Mouse (Mus musculus): Measurements from ENCODE around the gene Hyal3. TPM values are rescaled to one million over a fixed set of nuclear protein-coding genes. Genes with fewer than 3 reads are reported as not detected.

The Hyal3 gene
- total RNA-seq (2014; rRNA removed): 3.3 and 4.9 TPM in 2 replicates
- 1.7 and 1.9 TPM in 2 replicates for polyA plus RNA-seq (2015; fragmentation: Nextera tagmentation; extraction: Ambion mirVana)

GRCm38 (mm10) chr9:107580501-107581317 is at the start of gene Hyal3:
Gene Hyal3, plus strand, starts transcription at chr9:107580818.
- peaks cover 8% of the 10 kb centered on the region; the same call in 1 of the 2 replicates for H3K36me3 ChIP-seq (ENCODE audit: insufficient read depth, low read length)
- DNase-seq (ENCODE audit: low spot score) (peak; percentile 94), ATAC-seq (peak; percentile 84)
- peak within 1 kb of the TSS; percentile 99 for H3K4me2 ChIP-seq (ENCODE audit: low read depth, low read length)
- WGBS: 1% methylated on average over 32 of the region's 32 CpGs
- H3K9ac ChIP-seq (replicated peaks; ENCODE audit: low read length): peak within 1 kb of the TSS; percentile 66
- no peaks in the 10 kb centered on the region for H3K27me3 ChIP-seq (ENCODE audit: insufficient read depth, low read length)
- TF ChIP-seq CTCF (IDR thresholded peaks at IDR 0.05; ENCODE audit: low read depth): no peak
- peak within 1 kb of the TSS; percentile 56 for H3K4me3 ChIP-seq (ENCODE audit: low read length)
- peak within 1 kb of the TSS; percentile 88 for H3K27ac ChIP-seq
- H3K4me1 ChIP-seq (ENCODE audit: insufficient read depth, low read length): peaks cover 9% of the 10 kb centered on the region; the same call in 1 of the 2 replicates
- no peaks in the 10 kb centered on the region for H3K9me3 ChIP-seq (ENCODE audit: low read length)

- Histone ChIP-seq H3K27ac (peak within 1 kb of the TSS; percentile 90), H3K9ac (replicated peaks; ENCODE audit: low read length) (peak within 1 kb of the TSS; percentile 86), H3K36me3 (ENCODE audit: insufficient read depth, low read length) (peaks cover 13% of the 10 kb centered on the region; the same call in 1 of the 2 replicates), H3K27me3 (ENCODE audit: insufficient read depth, low read length) (no peaks in the 10 kb centered on the region), H3K4me2 (ENCODE audit: low read depth, low read length) (peak within 1 kb of the TSS; percentile 98), H3K9me3 (ENCODE audit: low read length) (no peaks in the 10 kb centered on the region), H3K4me3 (ENCODE audit: low read length) (peak within 1 kb of the TSS; percentile 90), H3K4me1 (ENCODE audit: insufficient read depth, low read length) (peaks cover 26% of the 10 kb centered on the region)
- under 1% methylated on average over 46 of the region's 48 CpGs for WGBS
- peak; percentile 99 for ATAC-seq
- DNase-seq (ENCODE audit: low spot score): peak; percentile 99
- TF ChIP-seq CTCF (IDR thresholded peaks at IDR 0.05; ENCODE audit: low read depth): no peak
These were observed 46.7 kb upstream of the Hyal3 start, which contains the start of gene Tmem115 for GRCm38 (mm10) chr9:107533791-107534407. Gene Tmem115, plus strand, starts transcription at chr9:107533945.

GRCm38 (mm10) chr9:107534408-107535202 is 46.0 kb upstream of the Hyal3 start:
- H3K27me3 ChIP-seq (ENCODE audit: insufficient read depth, low read length): no peaks in the 10 kb centered on the region
- peak overlapping the region; percentile 98 for H3K4me2 ChIP-seq (ENCODE audit: low read depth, low read length)
- TF ChIP-seq CTCF (IDR thresholded peaks at IDR 0.05; ENCODE audit: low read depth): no peak
- WGBS: under 1% methylated on average over 40 of the region's 40 CpGs
- H3K36me3 ChIP-seq (ENCODE audit: insufficient read depth, low read length): peaks cover 18% of the 10 kb centered on the region; the same call in 1 of the 2 replicates
- peak; percentile 59 for DNase-seq (ENCODE audit: low spot score)
- H3K9ac ChIP-seq (replicated peaks; ENCODE audit: low read length): peak overlapping the region; percentile 86
- peak overlapping the region; percentile 90 for H3K27ac ChIP-seq
- peak overlapping the region; percentile 90 for H3K4me3 ChIP-seq (ENCODE audit: low read length)
- no peaks in the 10 kb centered on the region for H3K9me3 ChIP-seq (ENCODE audit: low read length)
- H3K4me1 ChIP-seq (ENCODE audit: insufficient read depth, low read length): peaks cover 26% of the 10 kb centered on the region
- ATAC-seq: no peak

GRCm38 (mm10) chr9:107538231-107538630 is 42.4 kb upstream of the Hyal3 start:
- Histone ChIP-seq H3K9me3 (ENCODE audit: low read length) (no peaks in the 10 kb centered on the region), H3K36me3 (ENCODE audit: insufficient read depth, low read length) (peaks cover 18% of the 10 kb centered on the region; the same call in 1 of the 2 replicates), H3K4me1 (ENCODE audit: insufficient read depth, low read length) (peaks cover 39% of the 10 kb centered on the region), H3K27ac (no peak overlapping the region), H3K4me3 (ENCODE audit: low read length) (no peak overlapping the region), H3K27me3 (ENCODE audit: insufficient read depth, low read length) (no peaks in the 10 kb centered on the region), H3K4me2 (ENCODE audit: low read depth, low read length) (no peak overlapping the region), H3K9ac (replicated peaks; ENCODE audit: low read length) (no peak overlapping the region)
- no peak for TF ChIP-seq CTCF (IDR thresholded peaks at IDR 0.05; ENCODE audit: low read depth)
- DNase-seq (ENCODE audit: low spot score) (no peak), ATAC-seq (no peak)
- WGBS: 78% methylated on average over 7 of the region's 7 CpGs

GRCm38 (mm10) chr9:107538711-107539110 is 41.9 kb upstream of the Hyal3 start:
- H3K27ac ChIP-seq: no peak overlapping the region
- H3K4me2 ChIP-seq (ENCODE audit: low read depth, low read length): no peak overlapping the region
- H3K4me3 ChIP-seq (ENCODE audit: low read length): no peak overlapping the region
- no peak overlapping the region for H3K9ac ChIP-seq (replicated peaks; ENCODE audit: low read length)
- no peaks in the 10 kb centered on the region for H3K27me3 ChIP-seq (ENCODE audit: insufficient read depth, low read length)
- WGBS: 91% methylated on average over 3 of the region's 3 CpGs
- no peak for DNase-seq (ENCODE audit: low spot score)
- H3K9me3 ChIP-seq (ENCODE audit: low read length): no peaks in the 10 kb centered on the region
- peaks cover 18% of the 10 kb centered on the region; the same call in 1 of the 2 replicates for H3K36me3 ChIP-seq (ENCODE audit: insufficient read depth, low read length)
- H3K4me1 ChIP-seq (ENCODE audit: insufficient read depth, low read length): peaks cover 39% of the 10 kb centered on the region
- no peak for ATAC-seq
- no peak for TF ChIP-seq CTCF (IDR thresholded peaks at IDR 0.05; ENCODE audit: low read depth)

- ATAC-seq: no peak
- Histone ChIP-seq H3K4me1 (ENCODE audit: insufficient read depth, low read length) (peaks cover 38% of the 10 kb centered on the region), H3K27ac (no peak overlapping the region), H3K4me3 (ENCODE audit: low read length) (no peak overlapping the region), H3K9ac (replicated peaks; ENCODE audit: low read length) (no peak overlapping the region), H3K27me3 (ENCODE audit: insufficient read depth, low read length) (no peaks in the 10 kb centered on the region), H3K36me3 (ENCODE audit: insufficient read depth, low read length) (peaks cover 18% of the 10 kb centered on the region; the same call in 1 of the 2 replicates), H3K9me3 (ENCODE audit: low read length) (no peaks in the 10 kb centered on the region), H3K4me2 (ENCODE audit: low read depth, low read length) (no peak overlapping the region)
- DNase-seq (ENCODE audit: low spot score): no peak
- TF ChIP-seq CTCF (IDR thresholded peaks at IDR 0.05; ENCODE audit: low read depth): no peak
- 93% methylated on average over 8 of the region's 8 CpGs for WGBS
These were observed 40.7 kb upstream of the Hyal3 start for GRCm38 (mm10) chr9:107539940-107540339.

Data from hindbrain, postnatal 0 days (tissue).